Mouse (Mus musculus): ENCODE data around the gene Amz2.

Gene Amz2

DNA sequence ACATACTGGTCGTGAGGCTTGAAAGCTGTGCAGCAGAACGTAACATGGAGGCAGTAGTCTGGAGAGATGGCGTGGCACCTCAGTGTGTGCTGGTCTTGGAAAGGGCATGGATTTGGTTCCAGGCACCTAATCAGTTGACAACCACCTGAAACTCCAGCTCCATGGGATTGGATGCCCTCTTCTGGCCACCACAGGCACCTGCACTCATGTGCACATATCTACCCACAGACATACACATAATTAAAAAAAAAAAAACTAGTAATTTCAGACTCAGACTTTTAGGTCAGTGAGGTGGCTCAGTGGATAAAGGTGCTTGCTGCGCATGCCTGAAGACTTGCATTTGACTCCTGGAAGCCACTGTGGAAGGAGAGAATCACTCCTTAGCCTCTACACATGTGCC lies 3.5 kb upstream of the Amz2 start:
- no peak for DNase-seq

DNA sequence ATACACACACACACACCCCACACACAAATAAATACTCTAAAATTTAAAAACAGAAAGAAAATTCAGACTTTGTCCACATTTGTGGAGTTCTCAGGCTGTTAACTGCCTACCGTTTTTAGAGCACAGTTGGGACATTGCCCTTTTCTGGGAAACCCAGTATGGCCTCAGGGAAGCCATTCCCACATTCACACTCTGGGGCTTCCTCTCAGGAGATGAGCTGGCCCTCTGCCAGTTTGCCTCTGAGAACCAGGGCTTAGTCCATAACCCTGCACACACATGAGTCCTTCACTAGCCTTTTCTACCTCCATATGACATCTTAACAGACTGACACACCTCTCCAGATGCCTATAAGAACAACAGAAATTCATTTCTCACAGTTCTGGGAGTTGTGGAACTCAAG lies 2.5 kb upstream of the Amz2 start:
- no peak for DNase-seq

GRCm38 (mm10) chr11:109426272-109426586 lies 483 bp downstream of the Amz2 start:
- DNase-seq: no peak

- no peak for DNase-seq
These were observed 1.6 kb downstream of the Amz2 start for GRCm38 (mm10) chr11:109427353-109427752.

DNA sequence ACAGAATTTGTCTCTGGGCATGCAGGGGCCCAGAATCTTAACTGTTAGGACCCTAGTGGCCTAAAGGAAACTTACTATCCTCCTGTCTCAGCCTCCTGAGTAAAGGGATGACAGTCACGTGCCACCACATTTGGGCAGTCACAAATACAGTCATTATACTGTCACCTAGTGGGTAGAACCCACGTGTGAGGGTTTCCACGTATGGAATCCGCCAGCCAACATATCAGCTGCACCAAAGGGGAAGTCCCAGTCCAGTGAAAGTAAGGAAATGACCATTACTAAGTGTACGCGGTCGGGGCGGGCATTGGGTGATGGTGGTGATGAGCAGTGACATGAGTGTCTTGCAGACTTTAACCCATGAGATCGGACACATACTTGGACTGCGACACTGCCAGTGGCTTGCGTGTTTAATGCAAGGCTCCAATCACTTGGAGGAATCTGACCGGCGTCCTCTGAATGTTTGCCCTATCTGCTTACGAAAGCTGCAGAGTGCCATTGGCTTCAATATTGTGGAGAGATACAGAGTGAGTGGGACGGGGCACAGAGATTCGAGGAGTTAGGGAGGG lies 8.6 kb downstream of the Amz2 start:
- DNase-seq: no peak

DNA sequence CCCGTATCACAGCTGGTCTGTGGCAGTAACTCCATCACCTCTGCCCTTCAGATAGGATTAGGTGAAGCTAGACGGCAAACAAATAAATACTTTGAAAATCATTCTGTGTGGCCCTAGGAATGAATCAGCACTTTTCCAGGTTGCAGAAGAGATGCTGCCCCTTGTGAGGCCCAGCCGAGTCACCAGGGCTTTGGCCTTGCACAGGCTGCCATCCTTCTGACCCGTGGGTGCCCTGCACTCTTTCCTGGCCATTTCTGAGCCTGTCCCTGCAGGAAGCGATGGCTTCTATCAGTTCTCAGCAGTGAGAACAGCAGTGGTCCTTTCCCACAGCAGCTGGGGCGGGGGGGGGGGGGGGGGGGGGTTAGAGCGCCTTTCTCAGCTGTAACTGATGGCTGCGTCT lies 11.1 kb downstream of the Amz2 start:
- DNase-seq: no peak

- no peak for DNase-seq
These were observed 13.5 kb downstream of the Amz2 start for GRCm38 (mm10) chr11:109439209-109439608.

- DNase-seq: peak; percentile 61
These were observed 14.1 kb downstream of the Amz2 start for GRCm38 (mm10) chr11:109439829-109440340.

DNA sequence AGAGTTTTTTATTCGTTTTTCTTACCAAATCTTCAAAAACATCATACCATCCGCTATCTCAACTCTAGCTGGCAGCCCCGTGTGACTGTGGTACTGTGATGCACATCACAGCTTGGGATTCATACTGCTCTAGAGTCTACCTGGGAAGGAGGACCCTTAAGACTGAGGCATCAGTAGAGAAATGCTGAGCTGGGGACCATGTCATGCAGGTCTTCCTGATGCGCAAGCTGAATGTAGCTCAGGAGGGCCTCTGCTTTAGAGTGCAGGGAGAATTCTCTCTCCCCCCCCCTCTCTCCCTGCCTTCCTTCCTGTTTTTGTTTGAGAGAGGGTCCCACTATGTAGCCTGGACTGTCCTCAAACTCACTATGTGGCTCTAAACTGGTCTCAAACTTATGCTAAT lies 14.9 kb downstream of the Amz2 start:
- DNase-seq: no peak

GRCm38 (mm10) chr11:109441119-109441518 lies 15.4 kb downstream of the Amz2 start:
- no peak for DNase-seq

GRCm38 (mm10) chr11:109442166-109442730 lies 16.5 kb downstream of the Amz2 start:
- no peak for DNase-seq

GRCm38 (mm10) chr11:109443468-109444263 lies 17.9 kb downstream of the Amz2 start:
- DNase-seq: no peak

DNA sequence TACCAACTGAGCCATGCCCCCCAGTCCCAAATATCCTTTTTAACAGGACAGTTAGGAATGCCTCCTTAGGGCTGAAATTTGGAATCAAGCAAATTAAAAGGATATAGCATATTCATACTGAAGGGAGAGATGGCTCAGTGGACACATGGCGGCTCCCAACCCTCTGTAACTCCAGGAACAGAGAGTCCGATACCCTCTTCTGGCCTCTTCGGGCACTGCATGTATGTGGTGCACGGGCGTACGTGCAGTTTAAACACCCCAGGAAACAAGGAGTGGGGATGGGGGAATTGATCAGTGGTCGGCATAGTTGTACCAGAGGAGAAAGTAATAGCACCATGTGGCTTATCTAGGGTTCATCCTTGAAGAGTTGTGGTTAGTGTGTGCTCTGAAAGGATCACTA lies 18.9 kb downstream of the Amz2 start:
- no peak for DNase-seq

GRCm38 (mm10) chr11:109445438-109446035 lies 19.8 kb downstream of the Amz2 start:
- DNase-seq: no peak

DNA sequence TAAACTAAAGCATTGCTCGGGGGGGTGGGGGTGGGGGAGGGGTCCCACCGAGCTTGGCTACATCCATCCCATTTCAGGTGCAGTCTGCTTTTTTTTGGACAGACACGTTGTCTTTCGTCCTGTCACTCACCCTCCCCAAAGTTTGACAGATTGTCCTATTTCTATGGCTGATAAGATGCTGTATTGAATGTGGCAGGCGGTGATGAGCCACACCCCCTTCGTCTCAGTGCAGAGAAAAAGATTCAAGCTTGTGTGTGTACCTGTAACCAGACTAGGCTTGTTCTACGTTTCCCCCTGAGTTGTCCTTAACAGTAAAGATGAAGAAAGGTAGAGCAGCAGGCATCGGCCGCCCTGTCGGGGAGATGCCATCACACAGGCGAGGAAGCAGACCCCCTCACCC lies 25.4 kb downstream of the Amz2 start:
- DNase-seq: no peak

- no peak for DNase-seq
These were observed 30.5 kb downstream of the Amz2 start for GRCm38 (mm10) chr11:109456261-109456660.

GRCm38 (mm10) chr11:109458165-109458564 lies 32.4 kb downstream of the Amz2 start:
- no peak for DNase-seq

GRCm38 (mm10) chr11:109460586-109460985 lies 34.8 kb downstream of the Amz2 start:
- no peak for DNase-seq

GRCm38 (mm10) chr11:109465068-109465467 lies 39.3 kb downstream of the Amz2 start:
- DNase-seq: no peak

DNA sequence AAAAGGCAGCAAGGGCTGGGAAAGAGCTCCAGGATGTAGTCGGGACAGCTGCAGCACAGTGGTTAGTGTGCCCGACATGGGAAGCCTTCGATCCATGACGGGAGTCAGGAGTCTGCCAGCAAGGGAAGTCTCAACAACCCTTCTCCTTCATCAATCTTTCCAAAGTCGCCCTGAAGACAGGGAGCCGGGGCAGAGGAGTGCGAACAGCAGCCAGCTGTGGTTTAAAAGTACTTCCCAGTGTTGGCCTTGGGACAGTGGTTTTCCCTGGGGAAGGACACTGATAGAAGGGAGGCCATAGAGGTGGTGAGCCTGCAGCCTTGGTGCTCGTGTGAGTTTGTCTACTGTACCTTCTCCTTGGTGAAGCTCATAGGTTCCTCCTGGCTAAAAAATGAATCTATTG lies 41.2 kb downstream of the Amz2 start:
- DNase-seq: no peak

DNA sequence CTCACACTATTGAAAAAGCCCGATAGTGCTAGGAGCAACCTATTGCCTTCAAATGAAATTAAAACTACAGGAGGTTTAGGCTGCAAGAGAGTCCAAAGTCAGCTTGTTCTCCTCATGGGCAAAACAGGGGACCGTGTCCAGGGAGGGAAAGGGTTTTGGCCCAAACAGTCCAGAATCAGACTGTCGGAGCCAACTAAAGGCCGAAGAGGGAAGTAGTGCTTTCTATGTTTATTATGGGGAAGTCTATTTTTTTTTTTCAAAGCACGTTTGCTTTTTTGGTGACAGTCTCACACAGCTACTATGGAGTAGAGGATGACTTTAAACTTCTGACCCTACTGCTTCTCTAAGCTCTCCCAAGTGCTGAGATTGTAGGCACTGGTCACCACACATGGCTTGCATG lies 42.4 kb downstream of the Amz2 start:
- DNase-seq: no peak

DNA sequence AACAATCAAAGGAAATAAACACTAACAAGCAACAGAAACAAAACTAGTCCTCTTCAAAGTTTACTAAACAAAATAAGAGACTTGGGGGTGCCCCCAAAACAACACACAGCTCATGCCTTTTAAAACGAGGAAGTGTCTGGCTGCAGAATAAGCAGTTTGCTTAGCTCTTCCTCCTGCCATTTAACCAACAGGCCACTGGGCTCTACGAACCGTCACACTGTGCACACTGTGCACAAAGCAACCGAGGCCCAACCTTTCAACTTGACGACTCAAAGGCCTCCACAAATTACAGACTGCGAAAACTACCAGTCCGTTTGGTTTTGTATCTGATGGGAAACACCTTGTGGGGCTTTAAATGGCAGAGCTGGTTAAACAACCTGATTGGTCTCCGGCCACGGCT lies 44.4 kb downstream of the Amz2 start:
- no peak for DNase-seq

DNA sequence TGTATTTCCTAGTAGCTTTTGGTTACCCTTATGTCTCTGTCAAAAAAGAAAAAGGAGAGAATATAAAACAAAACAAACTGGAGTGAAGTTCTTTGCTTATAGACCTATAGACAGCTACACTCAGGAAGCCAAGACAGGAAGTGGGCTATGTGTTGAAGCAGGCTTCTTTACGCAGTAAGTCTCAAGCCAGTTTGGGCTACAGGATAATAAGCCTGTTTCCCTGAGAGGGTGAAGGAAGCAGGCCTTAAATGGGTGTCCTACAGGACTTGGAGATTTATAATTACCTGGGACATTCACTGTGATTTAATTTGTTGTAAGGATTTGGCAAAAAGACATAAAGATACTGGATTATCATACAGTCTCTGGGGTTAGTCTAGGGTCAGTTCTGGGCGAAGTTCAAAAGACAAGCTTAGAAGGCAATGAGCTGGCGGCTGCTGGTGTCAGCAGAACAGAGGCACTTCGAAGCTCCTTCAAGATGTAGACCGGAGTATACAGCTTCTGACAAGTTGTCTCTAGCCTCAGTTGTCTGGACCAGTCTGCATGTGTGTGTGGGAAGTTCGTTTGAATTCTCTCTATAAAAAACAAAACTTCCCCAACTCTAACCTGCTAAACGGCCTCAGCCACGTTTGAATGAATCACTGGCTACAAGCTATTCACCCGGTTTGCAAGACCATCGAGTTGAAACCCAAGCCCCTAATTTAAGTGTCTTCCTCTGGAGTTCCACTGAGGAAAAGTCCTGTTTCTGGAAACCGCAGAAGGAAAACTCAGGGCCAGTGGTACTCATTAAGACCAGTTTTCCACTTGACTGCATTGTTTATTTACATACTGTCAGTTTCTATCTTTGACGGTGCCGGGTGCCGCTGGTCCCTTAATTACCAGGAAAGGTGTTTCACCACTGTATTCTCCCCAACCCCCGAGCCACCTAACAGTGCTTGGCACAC lies 45.4 kb downstream of the Amz2 start:
- DNase-seq: no peak
